Mouse (Mus musculus) ovary, adult 18-20 months (tissue): ENCODE results near the gene Hist1h1c.
A peak's percentile ranks its signal among the peaks of the same experiment; 100 is the strongest.
"Not testable (repeated sequence)": the region's sequence is repeated elsewhere in the genome, so short reads cannot be mapped to it uniquely, and the experiment has no call there.

Experiments used
- DNase-seq: peaks from one replicate; pipeline ENCODE4 v3.0.0; 2022; ENCODE audit warnings: low spot score, mixed read lengths

The Hist1h1c gene

DNA sequence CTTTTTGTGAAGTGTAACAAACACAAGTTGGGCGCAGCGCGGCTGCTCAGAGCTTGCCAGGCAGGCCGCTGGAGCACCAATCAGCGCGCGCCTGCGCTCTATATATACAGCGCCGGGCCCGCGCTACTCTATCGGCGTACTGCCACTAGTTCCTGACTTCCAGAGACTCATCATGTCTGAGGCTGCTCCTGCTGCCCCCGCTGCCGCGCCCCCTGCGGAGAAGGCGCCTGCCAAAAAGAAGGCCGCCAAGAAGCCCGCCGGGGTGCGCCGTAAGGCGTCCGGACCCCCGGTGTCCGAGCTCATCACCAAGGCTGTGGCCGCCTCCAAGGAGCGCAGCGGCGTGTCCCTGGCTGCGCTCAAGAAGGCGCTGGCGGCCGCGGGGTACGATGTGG lies at the start of gene Hist1h1c:
TSS of gene Hist1h1c (plus strand) at position 132 of the 392 bp plus-strand sequence.
- DNase-seq, result peak; percentile 84

GRCm38 (mm10) chr13:23688956-23689355 lies 49.7 kb upstream of the Hist1h1c start:
- no peak for DNase-seq

GRCm38 (mm10) chr13:23689459-23689858 lies 49.1 kb upstream of the Hist1h1c start:
- DNase-seq, result no peak

DNA sequence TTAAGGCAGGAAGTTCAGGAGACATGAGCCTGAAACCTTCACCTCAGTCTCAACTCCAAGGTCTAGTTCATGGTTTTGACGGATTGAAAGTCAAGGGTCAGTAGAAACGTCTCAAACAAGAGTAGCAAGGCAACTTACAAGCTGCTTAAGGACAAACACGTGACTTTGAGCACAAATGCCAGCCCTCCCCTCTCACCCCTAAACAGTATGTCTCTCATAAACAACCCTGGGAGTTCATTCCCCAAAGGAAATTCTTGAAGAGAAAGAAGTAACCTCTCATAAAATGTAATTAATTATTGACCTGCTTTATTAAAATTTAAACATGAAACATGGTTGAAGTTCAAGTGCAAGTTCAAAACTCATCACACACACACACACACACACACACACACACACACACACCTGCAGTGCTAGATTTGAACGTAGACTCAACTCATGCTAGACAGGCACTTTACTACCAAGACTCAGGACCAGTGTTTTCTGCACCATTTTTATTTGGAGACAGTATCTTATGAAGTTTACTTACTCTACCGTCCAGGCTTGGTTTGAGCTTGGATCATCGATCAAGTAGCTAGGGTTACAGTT lies 44.7 kb upstream of the Hist1h1c start:
- no peak for DNase-seq

DNA sequence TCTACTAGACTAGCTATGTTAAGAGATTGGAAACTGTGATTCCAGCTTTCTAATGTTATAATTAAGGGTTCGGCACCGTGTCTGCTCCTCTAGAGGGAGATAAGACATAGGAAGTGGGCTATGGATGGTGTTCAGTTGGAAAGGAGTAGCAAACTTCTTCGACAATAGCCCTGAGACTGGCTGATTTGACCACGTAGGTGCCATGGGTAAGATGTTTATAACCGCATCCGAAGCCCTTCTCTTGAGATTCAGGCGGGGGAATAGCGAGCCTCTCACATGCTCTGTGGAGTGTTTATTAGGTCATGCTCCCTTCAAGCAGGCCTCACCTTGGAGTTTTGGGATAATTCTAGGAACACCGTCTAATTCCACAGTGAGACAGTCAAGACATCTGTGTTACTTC lies 43.7 kb upstream of the Hist1h1c start:
- DNase-seq, result no peak

DNA sequence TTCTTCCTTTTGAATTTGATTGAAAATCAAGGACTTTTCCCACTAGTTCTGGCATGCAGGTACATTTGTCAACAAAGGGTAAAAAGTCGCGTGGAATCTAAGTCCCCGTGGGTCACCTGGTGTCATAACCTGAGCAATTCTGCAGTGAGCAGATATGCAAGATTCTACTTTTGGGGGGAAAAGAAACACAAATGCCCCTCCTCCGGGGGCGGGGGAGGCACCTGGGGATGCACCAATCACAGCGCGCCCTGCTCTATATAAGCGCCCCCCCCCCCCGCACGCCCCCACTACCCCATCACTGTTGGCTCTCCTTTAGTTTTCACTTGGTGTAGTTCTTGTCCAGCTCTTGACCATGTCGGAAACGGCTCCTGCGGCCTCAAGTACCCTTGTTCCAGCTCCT lies 43.1 kb upstream of the Hist1h1c start, which contains the start of gene Hist1h1t:
TSS of gene Hist1h1t (plus strand) at position 301 of the 400 bp plus-strand sequence.
- DNase-seq, result no peak

DNA sequence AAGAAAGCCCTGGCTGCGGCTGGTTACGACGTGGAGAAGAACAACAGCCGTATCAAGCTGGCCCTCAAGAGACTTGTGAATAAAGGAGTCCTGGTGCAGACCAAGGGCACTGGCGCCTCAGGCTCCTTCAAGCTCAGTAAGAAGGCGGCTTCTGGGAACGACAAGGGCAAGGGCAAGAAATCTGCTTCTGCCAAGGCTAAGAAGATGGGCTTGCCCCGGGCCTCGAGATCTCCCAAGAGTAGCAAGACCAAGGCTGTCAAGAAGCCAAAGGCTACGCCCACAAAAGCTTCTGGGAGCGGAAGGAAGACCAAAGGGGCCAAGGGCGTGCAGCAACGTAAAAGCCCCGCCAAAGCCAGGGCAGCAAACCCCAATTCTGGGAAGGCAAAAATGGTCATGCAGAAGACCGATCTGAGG lies 42.5 kb upstream of the Hist1h1c start:
- DNase-seq, result peak; percentile 64

- no peak for DNase-seq
Observed at GRCm38 (mm10) chr13:23697491-23698299, 40.9 kb upstream of the Hist1h1c start.

GRCm38 (mm10) chr13:23698300-23698693 lies 40.3 kb upstream of the Hist1h1c start, which contains the start of gene Hist1h4c:
Gene Hist1h4c (minus strand): TSS chr13:23698454.
- peak; percentile 97 for DNase-seq

GRCm38 (mm10) chr13:23698996-23699395 lies 39.6 kb upstream of the Hist1h1c start:
- DNase-seq, result no peak

- DNase-seq, result no peak
Observed at GRCm38 (mm10) chr13:23699767-23700166, 38.8 kb upstream of the Hist1h1c start.

GRCm38 (mm10) chr13:23700786-23701520 lies 37.7 kb upstream of the Hist1h1c start:
- peak; percentile 48 for DNase-seq

- DNase-seq, result no peak
Observed at GRCm38 (mm10) chr13:23702220-23702619, 36.4 kb upstream of the Hist1h1c start.

GRCm38 (mm10) chr13:23702801-23703200 lies 35.8 kb upstream of the Hist1h1c start:
- not testable (repeated sequence) for DNase-seq

DNA sequence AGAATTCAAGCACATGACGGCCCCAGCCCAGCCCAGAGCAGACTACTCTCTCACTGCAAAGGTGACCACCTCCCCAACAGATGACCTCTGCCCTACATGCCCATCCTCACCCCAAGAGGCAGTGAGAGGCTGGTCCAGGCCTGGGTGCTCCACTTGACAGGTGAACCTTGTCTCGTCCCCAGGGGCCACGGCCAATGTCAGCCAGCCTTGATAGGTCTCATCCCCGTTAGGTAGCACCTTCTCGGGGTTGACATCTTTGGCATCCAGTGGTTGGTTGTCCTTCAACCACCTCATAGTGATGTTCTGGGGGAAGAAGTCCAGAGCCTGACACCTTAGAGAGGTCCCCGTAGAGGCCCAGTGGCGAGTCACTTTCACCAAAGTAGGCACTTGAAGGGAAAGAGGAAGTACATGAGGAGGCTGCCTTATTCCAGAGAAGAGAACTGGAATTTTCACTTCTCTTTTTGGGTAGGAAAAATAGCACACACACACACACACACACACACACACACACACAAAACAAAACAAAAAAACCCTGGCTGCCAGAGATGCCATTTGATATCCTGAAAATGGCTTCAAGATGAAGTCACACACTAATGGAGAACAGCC lies 32.8 kb upstream of the Hist1h1c start:
- DNase-seq, result no peak

- no peak for DNase-seq
Observed at GRCm38 (mm10) chr13:23706771-23707170, 31.8 kb upstream of the Hist1h1c start.

DNA sequence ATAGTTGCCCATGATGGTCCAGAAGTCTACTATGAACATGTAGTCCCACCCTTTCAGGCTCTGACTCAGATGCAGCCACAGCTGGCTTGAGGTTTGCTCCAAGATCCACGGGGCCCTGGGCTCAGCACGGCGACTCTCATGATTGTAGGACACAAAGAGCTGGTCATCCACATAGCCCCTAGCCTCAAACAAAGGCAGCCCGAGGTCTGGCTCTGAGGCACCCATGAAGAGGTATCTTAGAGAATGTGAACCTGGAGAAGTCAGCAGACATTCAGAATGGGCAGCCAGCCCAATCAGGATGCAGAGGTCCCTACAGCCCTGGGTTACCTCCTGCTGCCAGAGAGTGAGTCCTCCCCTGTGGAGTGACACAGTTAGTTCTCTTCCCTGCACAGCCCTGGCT lies 30.6 kb upstream of the Hist1h1c start:
- no peak for DNase-seq

DNA sequence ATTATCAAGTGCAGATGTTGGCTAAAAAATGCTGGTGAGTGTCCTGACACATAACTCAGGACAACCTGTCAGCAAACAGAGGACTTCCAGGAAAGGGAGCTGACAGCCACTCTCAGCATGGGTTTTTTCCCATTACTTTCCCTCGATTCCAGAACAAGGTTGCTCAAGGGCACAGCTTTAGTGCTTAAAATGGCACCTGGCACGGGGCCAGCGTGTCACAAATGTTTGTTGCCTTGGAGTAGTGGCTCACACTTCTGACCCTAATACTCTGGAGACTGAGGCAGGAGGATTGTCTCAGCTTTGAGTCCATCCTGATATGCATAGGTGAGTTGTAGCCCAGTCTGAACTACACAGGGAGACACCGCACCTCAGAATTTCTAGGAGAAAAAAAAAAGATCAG lies 30.0 kb upstream of the Hist1h1c start:
- no peak for DNase-seq

GRCm38 (mm10) chr13:23709714-23710373 lies 28.8 kb upstream of the Hist1h1c start:
- no peak for DNase-seq

DNA sequence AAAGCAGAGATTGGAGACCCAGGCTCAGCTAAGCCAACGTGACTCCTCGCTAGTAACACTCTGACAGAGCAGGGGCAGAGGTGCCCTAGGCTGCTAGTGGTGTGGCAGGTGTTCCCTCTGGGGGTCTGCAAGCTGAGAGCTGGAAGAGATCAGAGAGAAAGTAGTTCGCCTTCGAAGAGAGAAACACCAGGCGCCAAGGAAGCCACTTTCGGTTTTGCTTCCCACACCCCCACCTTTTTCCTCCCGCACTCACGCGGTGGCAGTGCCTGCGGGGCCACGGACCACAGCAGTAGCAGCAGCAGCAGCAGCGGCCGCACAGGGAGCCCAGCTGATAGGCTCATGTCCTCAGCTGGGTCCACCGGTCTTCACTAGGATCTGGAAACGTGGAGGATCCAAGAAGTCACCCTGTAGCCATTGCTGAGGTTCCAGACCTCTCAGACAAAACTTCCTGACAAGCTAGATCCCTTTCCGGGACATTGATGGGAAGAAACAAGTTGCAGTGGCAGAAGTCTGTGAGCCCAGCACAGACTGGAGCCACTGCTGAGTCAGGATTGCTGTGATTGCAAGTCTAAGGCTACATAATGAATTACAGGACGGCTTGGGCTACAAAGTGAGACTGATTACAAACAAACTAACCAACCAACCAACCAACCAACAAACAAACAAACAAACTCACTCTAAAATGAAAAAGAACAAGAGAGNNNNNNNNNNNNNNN lies 28.1 kb upstream of the Hist1h1c start, which contains the start of gene Hfe:
TSS of gene Hfe (minus strand) at position 481 of the 716 bp plus-strand sequence.
- DNase-seq, result no peak
